Comparison of ENCODE assay signal across 8 mouse cellular contexts in genomic region chr4:88641077-88641831, GRCm38 (mm10). TPM values are rescaled to one million over a fixed set of nuclear protein-coding genes. Genes with fewer than 3 reads are reported as not detected.
DNase-seq lines count a peak whose midpoint lies in the region; ATAC-seq lines count a peak whose summit lies in the region.

No protein-coding gene starts in this region.

- H3K27ac ChIP-seq in hindbrain, embryonic 14.5 days = no peak overlapping the region

- peak; percentile 93 for DNase-seq in R1 (ENCODE audit: low read depth, low spot score)
- peak; percentile 93 to 95 for DNase-seq in cerebellum, postnatal 25 days
- DNase-seq in frontal cortex, postnatal 25 days (ENCODE audit: low spot score in 2 of 2) = peak; percentile 71 to 82
- peak; percentile 97 for DNase-seq in hindbrain, embryonic 14.5 days (ENCODE audit: low spot score)
- DNase-seq in layer of hippocampus, postnatal 36 days = peak; percentile 84 to 89
- peak; percentile 96 for DNase-seq in lung, postnatal 36 days
- peak; percentile 94 for DNase-seq in retina, postnatal 1 day
- DNase-seq in urinary bladder, adult 18-20 months (ENCODE audit: low spot score in 2 of 2) = peak; percentile 80 to 96

- peak; percentile 98 for ATAC-seq in hindbrain, embryonic 14.5 days (ENCODE audit: low FRiP score)

- no peaks in the 10 kb centered on the region for H3K9me3 ChIP-seq in hindbrain, embryonic 14.5 days (ENCODE audit: control insufficient read depth, low read length)

- WGBS in hindbrain, embryonic 14.5 days = 18% methylated on average over 11 of the region's 11 CpGs

- peak overlapping the region; percentile 38 for H3K4me2 ChIP-seq in hindbrain, embryonic 14.5 days (replicated peaks)

- H3K36me3 ChIP-seq in hindbrain, embryonic 14.5 days (replicated peaks; ENCODE audit: control insufficient read depth, insufficient read depth) = no peaks in the 10 kb centered on the region

- no peak overlapping the region for H3K9ac ChIP-seq in hindbrain, embryonic 14.5 days

- no peaks in the 10 kb centered on the region for H3K4me1 ChIP-seq in hindbrain, embryonic 14.5 days (replicated peaks; ENCODE audit: control insufficient read depth, insufficient read depth, low read length)

- 0 out of 2 replicates have a peak overlapping the region, but pooled peaks have one; percentile 8 for H3K4me3 ChIP-seq in hindbrain, embryonic 14.5 days (replicated peaks; ENCODE audit: low read length)

- no peaks in the 10 kb centered on the region for H3K27me3 ChIP-seq in hindbrain, embryonic 14.5 days (ENCODE audit: control insufficient read depth, insufficient read depth, low read length)

RNA-seq across cellular contexts. Expression of gene Ifna13, which starts 3.0 kb away (rescaled TPM):
- polyA plus RNA-seq in hindbrain, embryonic 14.5 days (2014; fragmentation: Nextera tagmentation; extraction: Ambion mirVana) = not detected in 2 replicates
- not detected for total RNA-seq in layer of hippocampus, postnatal 36 days (2021)

RNA-seq across cellular contexts. Expression of gene C87499, which starts 7.0 kb away (rescaled TPM):
- not detected in 2 replicates for polyA plus RNA-seq in hindbrain, embryonic 14.5 days (2014; fragmentation: Nextera tagmentation; extraction: Ambion mirVana)
- total RNA-seq in layer of hippocampus, postnatal 36 days (2021) = not detected

RNA-seq across cellular contexts. Expression of gene Ifna16, which starts 35.5 kb away (rescaled TPM):
- polyA plus RNA-seq in hindbrain, embryonic 14.5 days (2014; fragmentation: Nextera tagmentation; extraction: Ambion mirVana) = not detected in 2 replicates
- not detected for total RNA-seq in layer of hippocampus, postnatal 36 days (2021)

RNA-seq across cellular contexts. Expression of gene Ifna12, which starts 38.1 kb away (rescaled TPM):
- polyA plus RNA-seq in hindbrain, embryonic 14.5 days (2014; fragmentation: Nextera tagmentation; extraction: Ambion mirVana) = not detected in 2 replicates
- total RNA-seq in layer of hippocampus, postnatal 36 days (2021) = not detected

RNA-seq across cellular contexts. Expression of gene Ifna2, which starts 42.5 kb away (rescaled TPM):
- polyA plus RNA-seq in hindbrain, embryonic 14.5 days (2014; fragmentation: Nextera tagmentation; extraction: Ambion mirVana) = not detected in 2 replicates
- not detected for total RNA-seq in layer of hippocampus, postnatal 36 days (2021)
